Mouse (Mus musculus) liver, adult (tissue): ENCODE results near the gene Zbtb4.

ENCODE experiments used
- GATA4 ChIP-seq: IDR thresholded peaks from 2 replicates; pipeline ENCODE4 v1.6.1; 2014; ENCODE audit warnings: mild to moderate bottlenecking, low read length; ENCODE audit not compliant: insufficient replicate concordance

Zbtb4 gene

GRCm38 (mm10) chr11:69784793-69785272 is 19.1 kb downstream of the Zbtb4 start:
- TF ChIP-seq GATA4 = no peak; the same call in 1 of the 2 replicates

- no peak for TF ChIP-seq GATA4
Measured at GRCm38 (mm10) chr11:69787306-69787705, 21.6 kb downstream of the Zbtb4 start.

- TF ChIP-seq GATA4 = no peak
Measured at GRCm38 (mm10) chr11:69789431-69789830, 23.7 kb downstream of the Zbtb4 start.

GRCm38 (mm10) chr11:69791420-69791819 is 25.7 kb downstream of the Zbtb4 start:
- no peak for TF ChIP-seq GATA4

- TF ChIP-seq GATA4 = no peak
Measured at GRCm38 (mm10) chr11:69793429-69793828, 27.7 kb downstream of the Zbtb4 start.

- no peak for TF ChIP-seq GATA4
Measured at GRCm38 (mm10) chr11:69795168-69795982, 29.7 kb downstream of the Zbtb4 start, which contains the start of gene Chrnb1. Gene Chrnb1 (minus strand): TSS chr11:69795943.

GRCm38 (mm10) chr11:69795983-69796435 is 30.3 kb downstream of the Zbtb4 start:
- TF ChIP-seq GATA4 = no peak

- no peak for TF ChIP-seq GATA4
Measured at GRCm38 (mm10) chr11:69797924-69798323, 32.2 kb downstream of the Zbtb4 start.

GRCm38 (mm10) chr11:69799394-69800137 is 33.9 kb downstream of the Zbtb4 start:
- TF ChIP-seq GATA4 = no peak

GRCm38 (mm10) chr11:69800138-69800391 is 34.4 kb downstream of the Zbtb4 start:
- TF ChIP-seq GATA4 = no peak

GRCm38 (mm10) chr11:69800392-69801197 is 34.9 kb downstream of the Zbtb4 start:
- TF ChIP-seq GATA4 = no peak

- no peak for TF ChIP-seq GATA4
Measured at GRCm38 (mm10) chr11:69801379-69801977, 35.8 kb downstream of the Zbtb4 start, which contains the start of gene Fgf11. Gene Fgf11 (minus strand): TSS chr11:69801857.

- TF ChIP-seq GATA4 = no peak
Measured at GRCm38 (mm10) chr11:69802648-69803105, 37.0 kb downstream of the Zbtb4 start.

- no peak for TF ChIP-seq GATA4
Measured at GRCm38 (mm10) chr11:69803328-69803727, 37.6 kb downstream of the Zbtb4 start.
